Mouse (Mus musculus) neutrophil, adult 5-6 weeks (primary cell): ENCODE measurements at regions not wholly inside any gene's neighbourhood (a gene's known extent, or its start where the extent isn't known, plus 50 kb on each side); places are given as distances from the start of the nearest gene placed in this dataset.
A peak's percentile ranks its signal among the peaks of the same experiment; 100 is the strongest.
"Not testable (repeated sequence)": the region's sequence is repeated elsewhere in the genome, so short reads cannot be mapped to it uniquely, and the experiment has no call there.

Experiments used
- ATAC-seq: fragments of 151-379, 151-347 bp; 2 replicates; pipeline ENCODE4 v1.8.0; 2017; ENCODE audit warnings: mild to moderate bottlenecking, moderate TSS enrichment; ENCODE audit not compliant: insufficient number of reproducible peaks, poor library complexity, low FRiP score, severe bottlenecking; ENCODE audit errors: extremely low read depth

- no peak for ATAC-seq
Observed at GRCm38 (mm10) chr5:148687827-148688226, 135.2 kb upstream of the Ubl3 start.

- ATAC-seq, result no peak
Observed at GRCm38 (mm10) chr5:148684216-148684615, 131.6 kb upstream of the Ubl3 start.

- ATAC-seq, result no peak
Observed at GRCm38 (mm10) chr5:148682553-148682952, 130.0 kb upstream of the Ubl3 start.

GRCm38 (mm10) chr5:148680341-148680740 is 127.8 kb upstream of the Ubl3 start:
- no peak for ATAC-seq

- ATAC-seq, result no peak
Observed at GRCm38 (mm10) chr5:148679586-148679985, 127.0 kb upstream of the Ubl3 start.

GRCm38 (mm10) chr5:148678285-148678937 is 125.8 kb upstream of the Ubl3 start:
- peak; percentile 68 for ATAC-seq

- ATAC-seq, result peak; percentile 62
Observed at GRCm38 (mm10) chr5:148674281-148674680, 121.7 kb upstream of the Ubl3 start.

GRCm38 (mm10) chr5:148662281-148662741 is 109.7 kb upstream of the Ubl3 start:
- ATAC-seq, result no peak

- ATAC-seq, result no peak
Observed at GRCm38 (mm10) chr5:148661120-148661519, 108.5 kb upstream of the Ubl3 start.

- no peak for ATAC-seq
Observed at GRCm38 (mm10) chr5:148657936-148658640, 105.5 kb upstream of the Ubl3 start.

GRCm38 (mm10) chr5:148652525-148653243 is 100.1 kb upstream of the Ubl3 start:
- ATAC-seq, result peak; percentile 80

GRCm38 (mm10) chr5:148651736-148652135 is 99.1 kb upstream of the Ubl3 start:
- peak; percentile 6; the same call in 1 of the 2 replicates for ATAC-seq

- ATAC-seq, result not testable (repeated sequence)
Observed at GRCm38 (mm10) chr5:148649573-148649972, 97.0 kb upstream of the Ubl3 start.

GRCm38 (mm10) chr5:148649123-148649522 is 96.5 kb upstream of the Ubl3 start:
- ATAC-seq, result no peak

- ATAC-seq, result no peak
Observed at GRCm38 (mm10) chr5:148647644-148648043, 95.1 kb upstream of the Ubl3 start.

GRCm38 (mm10) chr5:148645772-148646171 is 93.2 kb upstream of the Ubl3 start:
- ATAC-seq, result no peak

- ATAC-seq, result peak; percentile 42; the same call in 1 of the 2 replicates
Observed at GRCm38 (mm10) chr5:148645191-148645681, 92.6 kb upstream of the Ubl3 start.

- no peak for ATAC-seq
Observed at GRCm38 (mm10) chr5:148644345-148644744, 91.8 kb upstream of the Ubl3 start.

GRCm38 (mm10) chr5:148641652-148642395 is 89.2 kb upstream of the Ubl3 start:
- no peak for ATAC-seq
